ENCODE assay signal across 10 mouse cellular contexts in the genomic region with DNA sequence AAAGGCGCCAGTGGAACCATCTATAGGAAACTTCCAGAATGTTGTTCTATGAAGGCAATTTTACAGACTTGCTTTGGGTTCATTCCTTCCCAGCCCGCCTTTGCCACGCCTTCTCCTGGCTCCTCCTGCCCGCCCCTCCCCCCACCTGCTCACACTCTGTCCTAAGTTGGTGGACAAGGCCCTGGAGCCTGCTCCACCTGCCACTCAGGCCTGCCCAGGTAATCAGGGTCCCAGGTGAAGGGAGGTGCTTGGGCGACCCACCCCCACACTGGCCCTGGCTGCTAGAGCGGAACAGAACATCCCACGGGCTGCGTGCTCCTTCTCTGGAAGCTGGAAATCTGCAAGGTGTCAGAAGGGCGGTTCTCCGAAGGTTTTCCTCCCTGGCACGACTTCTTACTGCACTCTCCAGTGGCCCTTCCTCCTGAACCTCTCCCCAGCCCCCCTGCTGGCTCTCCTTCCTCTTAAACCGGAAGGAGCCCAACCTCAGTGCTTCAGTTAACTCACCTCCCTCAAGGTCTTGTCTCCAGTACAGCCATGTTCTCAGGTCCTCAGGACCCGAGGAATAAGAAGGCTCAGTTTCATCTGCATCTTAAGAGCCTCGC. TPM values are rescaled to one million over a fixed set of nuclear protein-coding genes. Genes with fewer than 3 reads are reported as not detected.
DNase-seq lines count a peak whose midpoint lies in the region; ATAC-seq and TF ChIP-seq lines count a peak whose summit lies in the region.
"Had no signal": no experiment of that assay in that cellular context is flagged by ENCODE, and none has a peak within 500 bp of the region (broad histone marks: within the 10 kb centered on the region; RNA-seq: fewer than 3 reads in every experiment).

No protein-coding gene starts in this region.

- H3K27me3 ChIP-seq in heart, embryonic 16.5 days (ENCODE audit: control insufficient read depth, insufficient read depth, low read length) = no peaks in the 10 kb centered on the region
- no peaks in the 10 kb centered on the region for H3K27me3 ChIP-seq in embryonic facial prominence, embryonic 14.5 days (replicated peaks; ENCODE audit: control insufficient read depth, insufficient read depth, low read length)
- H3K27me3 ChIP-seq in limb, embryonic 10.5 days (ENCODE audit: low read depth, poor library complexity, severe bottlenecking) = no peaks in the 10 kb centered on the region
- H3K27me3 ChIP-seq in small intestine, adult 2 months (ENCODE audit: control insufficient read depth, insufficient read depth, low read length) = no peaks in the 10 kb centered on the region
- no peaks in the 10 kb centered on the region for H3K27me3 ChIP-seq in forebrain, embryonic 16.5 days (replicated peaks; ENCODE audit: control insufficient read depth, insufficient read depth, low read length)
- no peaks in the 10 kb centered on the region for H3K27me3 ChIP-seq in forebrain, embryonic 13.5 days

- TF ChIP-seq CTCF in small intestine, adult 2 months (IDR thresholded peaks at IDR 0.05; ENCODE audit: extremely low read depth, insufficient read length, insufficient replicate concordance, low read depth, low read length) = no peak

- H3K4me1 ChIP-seq in heart, embryonic 16.5 days (ENCODE audit: control insufficient read depth, insufficient read depth, low read length) = 0 out of 2 replicates have a peak, but pooled peaks cover 9% of the 10 kb centered on the region
- H3K4me1 ChIP-seq in embryonic facial prominence, embryonic 14.5 days (ENCODE audit: control insufficient read depth, insufficient read depth, low read length) = peaks cover 3% of the 10 kb centered on the region; the same call in 1 of the 2 replicates
- peaks cover 14% of the 10 kb centered on the region for H3K4me1 ChIP-seq in limb, embryonic 10.5 days
- peaks cover 20% of the 10 kb centered on the region for H3K4me1 ChIP-seq in small intestine, adult 2 months (ENCODE audit: control insufficient read depth, insufficient read depth, insufficient read length, low read length)
- H3K4me1 ChIP-seq in forebrain, embryonic 16.5 days (replicated peaks; ENCODE audit: control insufficient read depth, insufficient read depth, low read length) = no peaks in the 10 kb centered on the region
- no peaks in the 10 kb centered on the region for H3K4me1 ChIP-seq in forebrain, embryonic 13.5 days

- no peak overlapping the region for H3K4me2 ChIP-seq in heart, embryonic 16.5 days (ENCODE audit: low read depth, low read length)
- no peak overlapping the region for H3K4me2 ChIP-seq in embryonic facial prominence, embryonic 14.5 days (ENCODE audit: low read depth, low read length)
- no peak overlapping the region for H3K4me2 ChIP-seq in forebrain, embryonic 16.5 days (ENCODE audit: low read length)
- H3K4me2 ChIP-seq in forebrain, embryonic 13.5 days = no peak overlapping the region

- 0 out of 2 replicates have a peak overlapping the region, but pooled peaks have one; percentile 6 for H3K27ac ChIP-seq in heart, embryonic 16.5 days (ENCODE audit: low read length)
- no peak overlapping the region for H3K27ac ChIP-seq in embryonic facial prominence, embryonic 14.5 days (replicated peaks; ENCODE audit: low read depth, low read length)
- peak overlapping the region; percentile 21; the same call in 1 of the 2 replicates for H3K27ac ChIP-seq in limb, embryonic 10.5 days
- H3K27ac ChIP-seq in small intestine, adult 2 months (ENCODE audit: insufficient read depth, low read depth, low read length) = 0 out of 2 replicates have a peak overlapping the region, but pooled peaks have one; percentile 3
- no peak overlapping the region for H3K27ac ChIP-seq in forebrain, embryonic 16.5 days (ENCODE audit: low read length)
- no peak overlapping the region for H3K27ac ChIP-seq in forebrain, embryonic 13.5 days

- H3K9me3 ChIP-seq in heart, embryonic 16.5 days (replicated peaks; ENCODE audit: control insufficient read depth, low read length) = 0 out of 2 replicates have a peak, but pooled peaks cover 3% of the 10 kb centered on the region
- H3K9me3 ChIP-seq in embryonic facial prominence, embryonic 14.5 days (ENCODE audit: control insufficient read depth, low read length) = no peaks in the 10 kb centered on the region
- H3K9me3 ChIP-seq in limb, embryonic 10.5 days (replicated peaks) = no peaks in the 10 kb centered on the region
- no peaks in the 10 kb centered on the region for H3K9me3 ChIP-seq in forebrain, embryonic 16.5 days (ENCODE audit: control insufficient read depth, low read length)
- H3K9me3 ChIP-seq in forebrain, embryonic 13.5 days (replicated peaks) = no peaks in the 10 kb centered on the region

- no peak for ATAC-seq in heart, embryonic 16.5 days (replicated peaks; ENCODE audit: extremely low read depth, insufficient read depth, low FRiP score)
- ATAC-seq in embryonic facial prominence, embryonic 14.5 days (ENCODE audit: low read depth) = 0 out of 2 replicates have a peak, but pooled peaks have one; percentile 18
- ATAC-seq in forebrain, embryonic 16.5 days = no peak
- no peak for ATAC-seq in forebrain, embryonic 13.5 days

- H3K4me3 ChIP-seq in heart, embryonic 16.5 days (ENCODE audit: low read length) = no peak overlapping the region
- H3K4me3 ChIP-seq in embryonic facial prominence, embryonic 14.5 days (ENCODE audit: low read depth, low read length) = no peak overlapping the region
- H3K4me3 ChIP-seq in limb, embryonic 10.5 days = 0 out of 2 replicates have a peak overlapping the region, but pooled peaks have one; percentile 4
- no peak overlapping the region for H3K4me3 ChIP-seq in small intestine, adult 2 months (ENCODE audit: low read depth, low read length)
- no peak overlapping the region for H3K4me3 ChIP-seq in forebrain, embryonic 16.5 days (replicated peaks; ENCODE audit: low read length)
- H3K4me3 ChIP-seq in forebrain, embryonic 13.5 days = no peak overlapping the region
- H3K4me3 ChIP-seq: erythroblast, embryonic 14.5 days had no signal

- H3K9ac ChIP-seq in heart, embryonic 16.5 days (ENCODE audit: low read length) = no peak overlapping the region
- H3K9ac ChIP-seq in embryonic facial prominence, embryonic 14.5 days (ENCODE audit: low read depth, low read length) = 0 out of 2 replicates have a peak overlapping the region, but pooled peaks have one; percentile 38
- no peak overlapping the region for H3K9ac ChIP-seq in forebrain, embryonic 16.5 days (replicated peaks; ENCODE audit: low read depth, low read length)
- no peak overlapping the region for H3K9ac ChIP-seq in forebrain, embryonic 13.5 days

- WGBS in heart, embryonic 16.5 days = 38% methylated on average over 14 of the region's 14 CpGs
- WGBS in embryonic facial prominence, embryonic 14.5 days = 32% methylated on average over 14 of the region's 14 CpGs
- 30% methylated on average over 14 of the region's 14 CpGs for WGBS in limb, embryonic 10.5 days
- 31% methylated on average over 14 of the region's 14 CpGs for WGBS in small intestine, adult 2 months
- 44% methylated on average over 14 of the region's 14 CpGs for WGBS in forebrain, embryonic 16.5 days
- WGBS in forebrain, embryonic 13.5 days = 50% methylated on average over 14 of the region's 14 CpGs

- intact Hi-C loops in heart, postnatal 25 days (cut with DNase I) = loop anchor here (5.0 kb wide), 1 partner anchor 46 kb away; no protein-coding TSS in a partner anchor

- DNase-seq in heart, postnatal 25 days (ENCODE audit: low spot score) = no peak
- DNase-seq in embryonic facial prominence, embryonic 14.5 days (ENCODE audit: low spot score) = no peak
- peak; percentile 36 for DNase-seq in limb, embryonic 10.5 days (ENCODE audit: low spot score)
- no peak for DNase-seq in urinary bladder, adult 2 months (ENCODE audit: low spot score)
- DNase-seq: right cerebral cortex, postnatal 14 days had no signal

- no peak for TF ChIP-seq POLR2A in small intestine, adult 2 months (IDR thresholded peaks at IDR 0.05; ENCODE audit: low read depth, low read length)

- H3K36me3 ChIP-seq in heart, embryonic 16.5 days (ENCODE audit: control insufficient read depth, insufficient read depth) = no peaks in the 10 kb centered on the region
- H3K36me3 ChIP-seq in embryonic facial prominence, embryonic 14.5 days (ENCODE audit: control insufficient read depth, insufficient read depth, low read length) = no peaks in the 10 kb centered on the region
- H3K36me3 ChIP-seq in limb, embryonic 10.5 days = no peaks in the 10 kb centered on the region
- no peaks in the 10 kb centered on the region for H3K36me3 ChIP-seq in small intestine, adult 2 months (ENCODE audit: control insufficient read depth, insufficient read depth, low read length)
- no peaks in the 10 kb centered on the region for H3K36me3 ChIP-seq in forebrain, embryonic 16.5 days (ENCODE audit: control insufficient read depth, insufficient read depth)
- H3K36me3 ChIP-seq in forebrain, embryonic 13.5 days (ENCODE audit: poor library complexity, severe bottlenecking) = no peaks in the 10 kb centered on the region

RNA-seq across cellular contexts. Expression of a gene that starts 18.7 kb away (rescaled TPM):
- polyA plus RNA-seq in heart, embryonic 16.5 days (2015; fragmentation: Nextera tagmentation; extraction: Ambion mirVana) = 3.6 and 3.8 TPM in 2 replicates
- total RNA-seq in heart, postnatal 25 days (2021) = 10 to 100 TPM; 11.7 to 12.7 TPM
- polyA plus RNA-seq in embryonic facial prominence, embryonic 14.5 days (2014; fragmentation: Nextera tagmentation; extraction: Ambion mirVana) = 3.9 and 4.5 TPM in 2 replicates
- polyA plus RNA-seq in limb, embryonic 10.5 days (2016; fragmentation: Nextera tagmentation; extraction: Ambion mirVana) = 1.3 and 2.4 TPM in 2 replicates
- polyA plus RNA-seq in small intestine, adult 2 months (2012; rRNA removed) = 83.8 and 259 TPM in 2 replicates
- polyA plus RNA-seq in urinary bladder, adult 2 months (2012; rRNA removed) = 25.2 and 26.6 TPM in 2 replicates
- 4.7 and 5.9 TPM in 2 replicates for polyA plus RNA-seq in forebrain, embryonic 16.5 days (2015; fragmentation: Nextera tagmentation; extraction: Ambion mirVana)
- polyA plus RNA-seq in forebrain, embryonic 13.5 days (2015; fragmentation: Nextera tagmentation; extraction: Ambion mirVana) = 3.0 TPM in 2 replicates

RNA-seq across cellular contexts. Expression of a gene that starts 43.8 kb away (rescaled TPM):
- polyA plus RNA-seq in heart, embryonic 16.5 days (2015; fragmentation: Nextera tagmentation; extraction: Ambion mirVana) = 123 and 131 TPM in 2 replicates
- total RNA-seq in heart, postnatal 25 days (2021) = 100 to 1,000 TPM in 1 of 2 experiments, 10 to 100 TPM in 1; 98.1 to 109 TPM
- polyA plus RNA-seq in embryonic facial prominence, embryonic 14.5 days (2014; fragmentation: Nextera tagmentation; extraction: Ambion mirVana) = 6.2 and 7.4 TPM in 2 replicates
- 3.0 and 3.4 TPM in 2 replicates for polyA plus RNA-seq in limb, embryonic 10.5 days (2016; fragmentation: Nextera tagmentation; extraction: Ambion mirVana)
- 1.8 and 3.9 TPM in 2 replicates for polyA plus RNA-seq in small intestine, adult 2 months (2012; rRNA removed)
- polyA plus RNA-seq in urinary bladder, adult 2 months (2012; rRNA removed) = 5.3 and 8.2 TPM in 2 replicates
- polyA plus RNA-seq in forebrain, embryonic 16.5 days (2015; fragmentation: Nextera tagmentation; extraction: Ambion mirVana) = 17.9 and 20.9 TPM in 2 replicates
- 13.7 and 13.9 TPM in 2 replicates for polyA plus RNA-seq in forebrain, embryonic 13.5 days (2015; fragmentation: Nextera tagmentation; extraction: Ambion mirVana)
- polyA plus RNA-seq: erythroblast, embryonic 14.5 days had no signal

RNA-seq across cellular contexts. Expression of a gene that starts 53.1 kb away (rescaled TPM):
- 269 and 312 TPM in 2 replicates for polyA plus RNA-seq in heart, embryonic 16.5 days (2015; fragmentation: Nextera tagmentation; extraction: Ambion mirVana)
- total RNA-seq in heart, postnatal 25 days (2021) = 100 to 1,000 TPM; 129 to 142 TPM
- polyA plus RNA-seq in embryonic facial prominence, embryonic 14.5 days (2014; fragmentation: Nextera tagmentation; extraction: Ambion mirVana) = 459 and 481 TPM in 2 replicates
- polyA plus RNA-seq in limb, embryonic 10.5 days (2016; fragmentation: Nextera tagmentation; extraction: Ambion mirVana) = 467 and 519 TPM in 2 replicates
- polyA plus RNA-seq in small intestine, adult 2 months (2012; rRNA removed) = 8.8 and 18.7 TPM in 2 replicates
- 200 and 236 TPM in 2 replicates for polyA plus RNA-seq in urinary bladder, adult 2 months (2012; rRNA removed)
- polyA plus RNA-seq in forebrain, embryonic 16.5 days (2015; fragmentation: Nextera tagmentation; extraction: Ambion mirVana) = 458 and 491 TPM in 2 replicates
- 563 and 585 TPM in 2 replicates for polyA plus RNA-seq in forebrain, embryonic 13.5 days (2015; fragmentation: Nextera tagmentation; extraction: Ambion mirVana)

Comparison
In these comparisons a context has a peak if more than half of its experiments do, and no peak if none do; other contexts are left out.
1. H3K27ac ChIP-seq: peak in heart, embryonic 16.5 days (single experiment), limb, embryonic 10.5 days (single experiment) and small intestine, adult 2 months (single experiment); none in embryonic facial prominence, embryonic 14.5 days (single experiment), forebrain, embryonic 16.5 days (single experiment) and forebrain, embryonic 13.5 days (single experiment).
2. RNA of a gene that starts 53.1 kb away (polyA plus RNA-seq): 563 to 585 TPM in forebrain, embryonic 13.5 days, 458 to 491 TPM in forebrain, embryonic 16.5 days, 459 to 481 TPM in embryonic facial prominence, embryonic 14.5 days, 467 to 519 TPM in limb, embryonic 10.5 days, 269 to 312 TPM in heart, embryonic 16.5 days and 200 to 236 TPM in urinary bladder, adult 2 months; 8.8 to 18.7 TPM in small intestine, adult 2 months; every median in the first group is over 10 times any median in the second.